Comparison of ENCODE assay signal across 8 mouse cellular contexts in the genomic region with DNA sequence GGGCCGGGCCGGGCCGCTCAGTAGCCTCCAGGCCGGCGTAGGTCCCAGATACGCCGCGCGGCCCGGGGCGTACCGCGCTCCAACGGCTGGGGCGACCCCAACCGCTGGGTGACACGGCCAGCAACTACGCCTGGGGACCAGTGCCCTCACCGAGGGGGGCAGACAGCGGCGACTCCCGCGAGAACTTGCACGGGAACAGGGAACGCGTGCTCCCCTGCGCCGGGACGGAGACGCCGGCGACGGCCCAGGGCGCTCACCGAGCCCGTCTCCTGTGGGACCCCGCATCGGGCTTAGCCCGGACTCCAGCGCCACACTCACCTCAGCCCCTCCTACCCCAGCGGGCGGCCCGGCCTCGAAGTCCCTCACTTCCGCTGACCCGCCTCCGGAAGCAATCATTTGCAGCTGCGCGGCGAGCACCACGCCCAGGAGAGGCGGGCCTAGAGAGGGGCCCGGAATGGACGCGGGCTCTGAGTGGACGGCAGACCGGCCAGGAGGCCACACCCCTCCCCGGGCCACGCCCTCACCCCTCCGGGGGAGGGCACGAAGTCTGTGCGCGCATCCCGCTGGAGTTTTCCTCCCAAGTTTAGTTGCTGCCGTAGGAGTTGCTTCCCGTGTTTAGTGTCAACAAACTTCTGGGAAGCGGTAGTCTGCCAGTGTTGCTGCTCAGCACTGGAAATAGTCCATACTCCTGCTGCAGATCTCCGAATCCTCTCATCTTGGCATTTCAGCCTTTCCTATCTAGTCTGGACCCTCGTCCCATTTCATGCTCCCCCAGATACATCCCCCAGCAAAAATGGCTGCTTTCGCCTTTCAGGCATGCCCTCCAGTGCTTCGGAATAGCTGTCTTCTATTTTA. TPM values are rescaled to one million over a fixed set of nuclear protein-coding genes. Genes with fewer than 3 reads are reported as not detected.
DNase-seq lines count a peak whose midpoint lies in the region; ATAC-seq lines count a peak whose summit lies in the region.

Gene Mtfr1l, minus strand, starts transcription at position 456 of the 855 bp plus-strand sequence.

- no peaks in the 10 kb centered on the region for H3K9me3 ChIP-seq in hindbrain, embryonic 14.5 days (ENCODE audit: control insufficient read depth, low read length)

- no peaks in the 10 kb centered on the region for H3K27me3 ChIP-seq in hindbrain, embryonic 14.5 days (ENCODE audit: control insufficient read depth, insufficient read depth, low read length)

- ATAC-seq in hindbrain, embryonic 14.5 days (ENCODE audit: low FRiP score), result peak; percentile 96

- DNase-seq in R1 (ENCODE audit: low read depth, low spot score), result peak; percentile 98
- DNase-seq in cerebellum, postnatal 25 days, result peak; percentile 95 to 97
- DNase-seq in frontal cortex, postnatal 25 days (ENCODE audit: low spot score in 2 of 2), result peak; percentile 90 to 93
- peak; percentile 91 for DNase-seq in hindbrain, embryonic 14.5 days (ENCODE audit: low spot score)
- DNase-seq in layer of hippocampus, postnatal 36 days, result peak; percentile 97
- DNase-seq in lung, postnatal 36 days, result peak; percentile 99
- peak; percentile 98 for DNase-seq in retina, postnatal 1 day
- DNase-seq in urinary bladder, adult 18-20 months (ENCODE audit: low spot score in 2 of 2), result peak; percentile 94 to 98

- WGBS in hindbrain, embryonic 14.5 days, result under 1% methylated on average over 71 of the region's 71 CpGs

- H3K27ac ChIP-seq in hindbrain, embryonic 14.5 days, result peak within 1 kb of the TSS; percentile 84

- peak within 1 kb of the TSS; percentile 93 for H3K4me2 ChIP-seq in hindbrain, embryonic 14.5 days (replicated peaks)

- H3K4me1 ChIP-seq in hindbrain, embryonic 14.5 days (replicated peaks; ENCODE audit: control insufficient read depth, insufficient read depth, low read length), result peaks cover 16% of the 10 kb centered on the region

- peaks cover 41% of the 10 kb centered on the region for H3K36me3 ChIP-seq in hindbrain, embryonic 14.5 days (replicated peaks; ENCODE audit: control insufficient read depth, insufficient read depth)

- H3K4me3 ChIP-seq in hindbrain, embryonic 14.5 days (replicated peaks; ENCODE audit: low read length), result peak within 1 kb of the TSS; percentile 98

- peak within 1 kb of the TSS; percentile 85 for H3K9ac ChIP-seq in hindbrain, embryonic 14.5 days

RNA-seq across cellular contexts. Expression of gene Mtfr1l, which starts in this region (rescaled TPM):
- polyA plus RNA-seq in hindbrain, embryonic 14.5 days (2014; fragmentation: Nextera tagmentation; extraction: Ambion mirVana), result 184 and 202 TPM in 2 replicates
- total RNA-seq in layer of hippocampus, postnatal 36 days (2021), result 10 to 100 TPM; 63.2 to 64.7 TPM

Comparison
In these comparisons a context has a peak if more than half of its experiments do, and no peak if none do; other contexts are left out.
1. Peak in every context shown above with its lines: DNase-seq, ATAC-seq, H3K4me3 ChIP-seq and H3K27ac ChIP-seq.